Mouse (Mus musculus) thymus, adult 2 months (tissue): ENCODE measurements around the gene Itpr2.

Experiments used
- CTCF ChIP-seq: fragments of 200-500 bp; IDR thresholded peaks from 2 replicates; pipeline ENCODE4 v1.5.1; 2012; ENCODE audit warnings: mild to moderate bottlenecking, control low read depth, low read length, moderate library complexity, borderline replicate concordance; ENCODE audit not compliant: control insufficient read depth, poor library complexity, insufficient read depth; ENCODE audit errors: extremely low read depth
- POLR2A ChIP-seq: fragments of 200-500 bp; IDR thresholded peaks from 2 replicates; pipeline ENCODE4 v1.6.1; 2012; ENCODE audit warnings: mild to moderate bottlenecking, low read length, control low read depth, moderate library complexity; ENCODE audit not compliant: control insufficient read depth, poor library complexity, insufficient read depth; ENCODE audit errors: extremely low read depth

DNA sequence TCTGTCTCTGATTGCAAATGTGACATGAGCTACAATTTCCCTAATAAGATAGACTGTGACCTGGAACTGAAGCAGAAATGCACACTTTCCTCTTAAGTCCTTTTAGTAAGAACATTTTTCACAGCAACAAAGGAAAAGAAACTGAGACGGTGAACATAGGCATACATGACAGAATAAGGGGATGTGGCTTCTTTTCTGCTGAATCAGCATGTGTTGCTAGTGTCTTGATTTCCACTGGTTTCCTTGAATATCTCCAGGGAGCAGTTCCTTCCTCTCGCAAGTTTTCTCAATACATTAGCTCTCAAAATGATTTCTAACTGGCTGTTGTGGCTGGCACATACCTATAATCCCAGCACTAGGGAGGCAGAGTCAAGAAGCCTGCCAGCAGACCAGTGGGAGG lies 23.5 kb upstream of the Itpr2 start:
- TF ChIP-seq CTCF (no peak), POLR2A (no peak)
